Mouse (Mus musculus) ES-Bruce4 (cell line): Measurements from ENCODE around the gene Irf2bp2.

Experiments used
- CTCF ChIP-seq: IDR thresholded peaks from one replicate; pipeline ENCODE4 v1.8.1; 2011; ENCODE audit warnings: low read depth, low read length
- POLR2A ChIP-seq: IDR thresholded peaks from one replicate; pipeline ENCODE4 v1.8.1; 2011; ENCODE audit warnings: low read length; ENCODE audit not compliant: insufficient read depth

GRCm38 (mm10) chr8:126581662-126582061 lies 12.1 kb downstream of the Irf2bp2 start:
- TF ChIP-seq CTCF (no peak), POLR2A (no peak)
